Comparison of ENCODE assay signal across 14 mouse cellular contexts in the genomic region with DNA sequence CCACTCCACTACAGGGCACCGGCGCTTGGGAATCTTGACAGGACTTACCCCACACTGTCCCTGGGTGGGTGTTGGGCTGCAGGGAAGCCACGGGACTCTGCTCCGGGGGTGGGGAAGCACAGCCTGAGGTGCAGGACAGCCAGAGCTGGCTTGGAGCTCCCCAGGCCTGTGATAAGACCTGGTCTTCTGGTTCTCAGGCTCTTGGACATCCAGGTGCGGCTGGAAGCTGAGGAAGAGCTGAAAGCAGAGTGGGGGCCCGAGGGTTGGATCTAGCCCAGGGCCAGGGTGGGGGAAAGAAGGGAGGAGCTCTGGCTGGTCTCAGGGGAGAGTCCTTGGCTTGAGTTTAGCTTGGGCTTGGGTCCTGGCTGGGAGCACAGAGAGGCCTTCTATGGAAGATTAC. TPM values are rescaled to one million over a fixed set of nuclear protein-coding genes. Genes with fewer than 3 reads are reported as not detected.
"Had no signal": no experiment of that assay in that cellular context is flagged by ENCODE, and none has a peak within 500 bp of the region (broad histone marks: within the 10 kb centered on the region; RNA-seq: fewer than 3 reads in every experiment).

No protein-coding gene starts in this region.

- H3K9ac ChIP-seq: liver, embryonic 15.5 days; neural tube, embryonic 15.5 days had no signal

- DNase-seq: kidney, postnatal 14 days; left cerebral cortex, postnatal 4 days; lung, adult 2 months; lung, postnatal 10 days; lung, postnatal 4 days; midbrain, embryonic 14.5 days; right cerebral cortex, adult 18-20 months; right cerebral cortex, postnatal 25 days; thymus, adult 18-20 months; thymus, postnatal 14 days had no signal

- H3K36me3 ChIP-seq: liver, embryonic 15.5 days; midbrain, embryonic 10.5 days; neural tube, embryonic 15.5 days had no signal

- H3K27me3 ChIP-seq: neural tube, embryonic 15.5 days had no signal

- H3K9me3 ChIP-seq: liver, embryonic 15.5 days; midbrain, embryonic 10.5 days; neural tube, embryonic 15.5 days had no signal

- H3K4me3 ChIP-seq: liver, embryonic 15.5 days; midbrain, embryonic 10.5 days; neural tube, embryonic 15.5 days had no signal

- H3K27ac ChIP-seq: liver, embryonic 15.5 days; midbrain, embryonic 10.5 days; neural tube, embryonic 15.5 days had no signal

RNA-seq across cellular contexts. Expression of a gene that starts 1.1 kb away (rescaled TPM):
- total RNA-seq: megakaryocyte, adult 5-6 weeks had no signal
